Mouse (Mus musculus): ENCODE measurements at regions not wholly inside any gene's neighbourhood (a gene's known extent, or its start where the extent isn't known, plus 50 kb on each side); places are given as distances from the start of the nearest gene placed in this dataset.

DNA sequence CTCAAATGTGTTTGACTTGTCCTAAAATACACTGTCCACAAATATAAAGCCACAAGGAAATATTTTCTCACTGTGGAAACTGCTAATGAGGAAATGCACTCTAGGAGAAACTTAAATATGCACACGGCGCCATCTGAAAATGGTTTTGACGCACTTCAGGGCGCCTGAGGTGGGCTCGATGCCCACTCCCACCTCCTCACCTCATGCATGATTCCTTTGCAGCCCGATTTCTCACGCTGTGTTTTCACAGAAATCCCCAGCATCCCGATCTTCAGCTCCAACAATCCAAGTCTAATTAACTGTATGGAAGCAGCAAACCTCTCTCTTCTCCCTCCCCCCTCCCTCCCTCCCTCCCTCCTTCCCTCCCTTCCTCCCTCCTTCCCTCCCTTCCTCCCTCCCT lies 92.5 kb upstream of the Plcz1 start:
- TF ChIP-seq EP300 (IDR thresholded peaks at IDR 0.05; ENCODE audit: insufficient read depth, low read depth, low read length): no peak
- no peak for TF ChIP-seq CTCF (IDR thresholded peaks at IDR 0.05)

Data from heart, adult 2 months (tissue).